Mouse (Mus musculus): ENCODE results near the gene Xk. TPM values are rescaled to one million over a fixed set of nuclear protein-coding genes. Genes with fewer than 3 reads are reported as not detected.
"Not testable (repeated sequence)": the region's sequence is repeated elsewhere in the genome, so short reads cannot be mapped to it uniquely, and the experiment has no call there.

Gene Xk
- polyA plus RNA-seq, 1 experiment from 2014 or later = 5.0 TPM

GRCm38 (mm10) chrX:9293140-9293829 is 20.7 kb downstream of the Xk start:
- not testable (repeated sequence) for H3K9me3 ChIP-seq (ENCODE audit: control insufficient read depth, low read length); H3K4me3 ChIP-seq (replicated peaks; ENCODE audit: low read depth, low read length); H3K4me2 ChIP-seq (ENCODE audit: low read length); H3K4me1 ChIP-seq (ENCODE audit: control insufficient read depth, insufficient read depth, low read length); DNase-seq; H3K9ac ChIP-seq (replicated peaks; ENCODE audit: low read length); H3K27me3 ChIP-seq (ENCODE audit: control insufficient read depth, insufficient read depth, low read length); H3K36me3 ChIP-seq (ENCODE audit: control insufficient read depth, insufficient read depth, low read length); ATAC-seq (ENCODE audit: low FRiP score, low TSS enrichment); H3K27ac ChIP-seq (replicated peaks; ENCODE audit: low read depth, low read length)
- 81% methylated on average over 3 of the region's 4 CpGs for WGBS

- Histone ChIP-seq H3K9ac (replicated peaks; ENCODE audit: low read length) (no peak overlapping the region), H3K36me3 (ENCODE audit: control insufficient read depth, insufficient read depth, low read length) (no peaks in the 10 kb centered on the region)
- 80% methylated on average over 5 of the region's 5 CpGs for WGBS
Measured at GRCm38 (mm10) chrX:9298413-9298864, 25.9 kb downstream of the Xk start.

GRCm38 (mm10) chrX:9302791-9303190 is 30.2 kb downstream of the Xk start:
- DNase-seq (no peak), ATAC-seq (ENCODE audit: low FRiP score, low TSS enrichment) (no peak)
- Histone ChIP-seq H3K4me1 (ENCODE audit: control insufficient read depth, insufficient read depth, low read length) (no peaks in the 10 kb centered on the region), H3K9me3 (ENCODE audit: control insufficient read depth, low read length) (no peaks in the 10 kb centered on the region), H3K9ac (replicated peaks; ENCODE audit: low read length) (no peak overlapping the region), H3K36me3 (ENCODE audit: control insufficient read depth, insufficient read depth, low read length) (no peaks in the 10 kb centered on the region), H3K4me2 (ENCODE audit: low read length) (no peak overlapping the region), H3K27ac (replicated peaks; ENCODE audit: low read depth, low read length) (no peak overlapping the region), H3K27me3 (ENCODE audit: control insufficient read depth, insufficient read depth, low read length) (no peaks in the 10 kb centered on the region), H3K4me3 (replicated peaks; ENCODE audit: low read depth, low read length) (no peak overlapping the region)
- 87% methylated on average over 5 of the region's 5 CpGs for WGBS

More at GRCm38 (mm10) chrX:9298413-9298864, 25.9 kb downstream of the Xk start:
- no peak overlapping the region for H3K4me3 ChIP-seq (replicated peaks; ENCODE audit: low read depth, low read length)
- no peak for ATAC-seq (ENCODE audit: low FRiP score, low TSS enrichment)
- no peak overlapping the region for H3K4me2 ChIP-seq (ENCODE audit: low read length)
- H3K27me3 ChIP-seq (ENCODE audit: control insufficient read depth, insufficient read depth, low read length) = no peaks in the 10 kb centered on the region
- no peaks in the 10 kb centered on the region for H3K4me1 ChIP-seq (ENCODE audit: control insufficient read depth, insufficient read depth, low read length)
- H3K9me3 ChIP-seq (ENCODE audit: control insufficient read depth, low read length) = no peaks in the 10 kb centered on the region
- DNase-seq = no peak
- no peak overlapping the region for H3K27ac ChIP-seq (replicated peaks; ENCODE audit: low read depth, low read length)

- H3K4me3 ChIP-seq (replicated peaks; ENCODE audit: low read depth, low read length) = no peak overlapping the region
- no peak for ATAC-seq (ENCODE audit: low FRiP score, low TSS enrichment)
- no peaks in the 10 kb centered on the region for H3K9me3 ChIP-seq (ENCODE audit: control insufficient read depth, low read length)
- H3K36me3 ChIP-seq (ENCODE audit: control insufficient read depth, insufficient read depth, low read length) = no peaks in the 10 kb centered on the region
- 81% methylated on average over 1 of the region's 1 CpGs for WGBS
- H3K9ac ChIP-seq (replicated peaks; ENCODE audit: low read length) = no peak overlapping the region
- H3K27me3 ChIP-seq (ENCODE audit: control insufficient read depth, insufficient read depth, low read length) = no peaks in the 10 kb centered on the region
- H3K27ac ChIP-seq (replicated peaks; ENCODE audit: low read depth, low read length) = no peak overlapping the region
- H3K4me1 ChIP-seq (ENCODE audit: control insufficient read depth, insufficient read depth, low read length) = no peaks in the 10 kb centered on the region
- no peak for DNase-seq
- H3K4me2 ChIP-seq (ENCODE audit: low read length) = no peak overlapping the region
Measured at GRCm38 (mm10) chrX:9303455-9303854, 30.9 kb downstream of the Xk start.

- H3K9ac ChIP-seq (replicated peaks; ENCODE audit: low read length); DNase-seq; H3K4me2 ChIP-seq (ENCODE audit: low read length): not testable (repeated sequence)
Measured at GRCm38 (mm10) chrX:9316457-9316856, 43.9 kb downstream of the Xk start.

GRCm38 (mm10) chrX:9327954-9328353 is 55.4 kb downstream of the Xk start:
- H3K36me3 ChIP-seq (ENCODE audit: control insufficient read depth, insufficient read depth, low read length); ATAC-seq (ENCODE audit: low FRiP score, low TSS enrichment); H3K27ac ChIP-seq (replicated peaks; ENCODE audit: low read depth, low read length); H3K9me3 ChIP-seq (ENCODE audit: control insufficient read depth, low read length); H3K9ac ChIP-seq (replicated peaks; ENCODE audit: low read length); H3K4me3 ChIP-seq (replicated peaks; ENCODE audit: low read depth, low read length); H3K27me3 ChIP-seq (ENCODE audit: control insufficient read depth, insufficient read depth, low read length); H3K4me2 ChIP-seq (ENCODE audit: low read length); H3K4me1 ChIP-seq (ENCODE audit: control insufficient read depth, insufficient read depth, low read length); DNase-seq: not testable (repeated sequence)
- 94% methylated on average over 26 of the region's 26 CpGs for WGBS

More at GRCm38 (mm10) chrX:9316457-9316856, 43.9 kb downstream of the Xk start:
- H3K36me3 ChIP-seq (ENCODE audit: control insufficient read depth, insufficient read depth, low read length); H3K27me3 ChIP-seq (ENCODE audit: control insufficient read depth, insufficient read depth, low read length); H3K4me3 ChIP-seq (replicated peaks; ENCODE audit: low read depth, low read length); ATAC-seq (ENCODE audit: low FRiP score, low TSS enrichment); H3K27ac ChIP-seq (replicated peaks; ENCODE audit: low read depth, low read length); H3K4me1 ChIP-seq (ENCODE audit: control insufficient read depth, insufficient read depth, low read length); H3K9me3 ChIP-seq (ENCODE audit: control insufficient read depth, low read length): not testable (repeated sequence)

GRCm38 (mm10) chrX:9332366-9332962 is 59.9 kb downstream of the Xk start:
- 90% methylated on average over 12 of the region's 12 CpGs for WGBS
- H3K4me2 ChIP-seq (ENCODE audit: low read length); H3K9me3 ChIP-seq (ENCODE audit: control insufficient read depth, low read length); H3K4me1 ChIP-seq (ENCODE audit: control insufficient read depth, insufficient read depth, low read length); H3K36me3 ChIP-seq (ENCODE audit: control insufficient read depth, insufficient read depth, low read length); H3K4me3 ChIP-seq (replicated peaks; ENCODE audit: low read depth, low read length); H3K27ac ChIP-seq (replicated peaks; ENCODE audit: low read depth, low read length); ATAC-seq (ENCODE audit: low FRiP score, low TSS enrichment); H3K27me3 ChIP-seq (ENCODE audit: control insufficient read depth, insufficient read depth, low read length); DNase-seq; H3K9ac ChIP-seq (replicated peaks; ENCODE audit: low read length): not testable (repeated sequence)

- H3K4me1 ChIP-seq (ENCODE audit: control insufficient read depth, insufficient read depth, low read length); H3K36me3 ChIP-seq (ENCODE audit: control insufficient read depth, insufficient read depth, low read length); H3K4me2 ChIP-seq (ENCODE audit: low read length); H3K27me3 ChIP-seq (ENCODE audit: control insufficient read depth, insufficient read depth, low read length); H3K9ac ChIP-seq (replicated peaks; ENCODE audit: low read length); DNase-seq; H3K9me3 ChIP-seq (ENCODE audit: control insufficient read depth, low read length); H3K4me3 ChIP-seq (replicated peaks; ENCODE audit: low read depth, low read length); ATAC-seq (ENCODE audit: low FRiP score, low TSS enrichment); H3K27ac ChIP-seq (replicated peaks; ENCODE audit: low read depth, low read length): not testable (repeated sequence)
- 39% methylated on average over 1 of the region's 2 CpGs for WGBS
Measured at GRCm38 (mm10) chrX:9333035-9333434, 60.5 kb downstream of the Xk start.

- not testable (repeated sequence) for H3K4me2 ChIP-seq (ENCODE audit: low read length); H3K36me3 ChIP-seq (ENCODE audit: control insufficient read depth, insufficient read depth, low read length); H3K9ac ChIP-seq (replicated peaks; ENCODE audit: low read length); H3K27ac ChIP-seq (replicated peaks; ENCODE audit: low read depth, low read length); H3K4me1 ChIP-seq (ENCODE audit: control insufficient read depth, insufficient read depth, low read length); DNase-seq; H3K9me3 ChIP-seq (ENCODE audit: control insufficient read depth, low read length); ATAC-seq (ENCODE audit: low FRiP score, low TSS enrichment); H3K27me3 ChIP-seq (ENCODE audit: control insufficient read depth, insufficient read depth, low read length); H3K4me3 ChIP-seq (replicated peaks; ENCODE audit: low read depth, low read length)
- 54% methylated on average over 1 of the region's 1 CpGs for WGBS
Measured at GRCm38 (mm10) chrX:9334996-9335395, 62.4 kb downstream of the Xk start.

Measured in midbrain, embryonic 14.5 days (tissue).